Mouse (Mus musculus): ENCODE results near the gene Ccdc159.

Ccdc159 gene

GRCm38 (mm10) chr9:21934021-21934420 lies 6.8 kb downstream of the Ccdc159 start:
- no peak for DNase-seq (ENCODE audit: low read depth, low spot score)

- DNase-seq (ENCODE audit: low read depth, low spot score), result no peak
These were observed 8.3 kb downstream of the Ccdc159 start for GRCm38 (mm10) chr9:21935466-21936131.

GRCm38 (mm10) chr9:21936692-21937570 lies 9.7 kb downstream of the Ccdc159 start, which contains the start of gene Plppr2:
Plppr2 (plus strand) TSS chr9:21937033.
- DNase-seq (ENCODE audit: low read depth, low spot score), result peak; percentile 89

- DNase-seq (ENCODE audit: low read depth, low spot score), result no peak
These were observed 10.5 kb downstream of the Ccdc159 start for GRCm38 (mm10) chr9:21937711-21938175.

GRCm38 (mm10) chr9:21938234-21938855 lies 11.1 kb downstream of the Ccdc159 start:
- DNase-seq (ENCODE audit: low read depth, low spot score), result no peak

- no peak for DNase-seq (ENCODE audit: low read depth, low spot score)
These were observed 15.8 kb downstream of the Ccdc159 start for GRCm38 (mm10) chr9:21943046-21943445.

- DNase-seq (ENCODE audit: low read depth, low spot score), result no peak
These were observed 16.4 kb downstream of the Ccdc159 start for GRCm38 (mm10) chr9:21943638-21944037.

GRCm38 (mm10) chr9:21944267-21944666 lies 17.0 kb downstream of the Ccdc159 start:
- peak; percentile 21 for DNase-seq (ENCODE audit: low read depth, low spot score)

- peak; percentile 15 for DNase-seq (ENCODE audit: low read depth, low spot score)
These were observed 20.4 kb downstream of the Ccdc159 start for GRCm38 (mm10) chr9:21947540-21948130.

GRCm38 (mm10) chr9:21948146-21948545 lies 20.9 kb downstream of the Ccdc159 start:
- no peak for DNase-seq (ENCODE audit: low read depth, low spot score)

GRCm38 (mm10) chr9:21948790-21949189 lies 21.5 kb downstream of the Ccdc159 start:
- no peak for DNase-seq (ENCODE audit: low read depth, low spot score)

GRCm38 (mm10) chr9:21950322-21950721 lies 23.1 kb downstream of the Ccdc159 start:
- peak; percentile 52 for DNase-seq (ENCODE audit: low read depth, low spot score)

GRCm38 (mm10) chr9:21951977-21952376 lies 24.7 kb downstream of the Ccdc159 start:
- peak; percentile 34 for DNase-seq (ENCODE audit: low read depth, low spot score)

- DNase-seq (ENCODE audit: low read depth, low spot score), result peak; percentile 44
These were observed 26.3 kb downstream of the Ccdc159 start for GRCm38 (mm10) chr9:21953600-21953999.

- DNase-seq (ENCODE audit: low read depth, low spot score), result no peak
These were observed 27.4 kb downstream of the Ccdc159 start for GRCm38 (mm10) chr9:21954635-21955034.

GRCm38 (mm10) chr9:21955225-21955569 lies 27.9 kb downstream of the Ccdc159 start:
- no peak for DNase-seq (ENCODE audit: low read depth, low spot score)

- peak; percentile 99 for DNase-seq (ENCODE audit: low read depth, low spot score)
These were observed 28.5 kb downstream of the Ccdc159 start, which contains the start of gene Swsap1 for GRCm38 (mm10) chr9:21955570-21956281. Swsap1 (plus strand) TSS chr9:21955755.

GRCm38 (mm10) chr9:21958372-21958771 lies 31.1 kb downstream of the Ccdc159 start:
- no peak for DNase-seq (ENCODE audit: low read depth, low spot score)

- no peak for DNase-seq (ENCODE audit: low read depth, low spot score)
These were observed 32.0 kb downstream of the Ccdc159 start for GRCm38 (mm10) chr9:21959244-21959643.

GRCm38 (mm10) chr9:21960135-21960534 lies 32.9 kb downstream of the Ccdc159 start:
- DNase-seq (ENCODE audit: low read depth, low spot score), result no peak

All from CD4-positive helper T cell, adult 2 months (primary cell).